Mouse (Mus musculus): Measurements from ENCODE around the gene Sulf2.
"Not testable (repeated sequence)": the region's sequence is repeated elsewhere in the genome, so short reads cannot be mapped to it uniquely, and the experiment has no call there.

Sulf2 gene

DNA sequence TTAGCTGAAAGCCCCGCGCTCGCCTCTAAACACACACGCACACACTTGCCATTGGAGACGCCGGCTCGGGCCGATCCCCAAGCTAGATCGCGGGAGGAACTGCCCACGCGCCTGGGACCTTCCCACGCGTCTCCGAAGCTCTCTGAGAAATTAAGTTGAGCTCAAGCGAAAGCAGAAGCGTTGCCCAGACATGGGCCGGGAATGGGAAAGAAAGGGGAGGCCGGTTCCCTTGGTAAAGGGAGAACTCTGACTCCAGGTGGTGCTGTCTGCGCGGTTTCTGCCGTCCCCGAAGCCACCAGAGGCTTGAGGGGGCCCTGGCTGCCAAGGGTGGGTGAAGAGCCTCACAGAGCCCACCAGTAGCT lies at the start of gene Sulf2:
Gene Sulf2 (minus strand): TSS at position 210 of the 362 bp plus-strand sequence.
- CTCF ChIA-PET = no interaction called here

DNA sequence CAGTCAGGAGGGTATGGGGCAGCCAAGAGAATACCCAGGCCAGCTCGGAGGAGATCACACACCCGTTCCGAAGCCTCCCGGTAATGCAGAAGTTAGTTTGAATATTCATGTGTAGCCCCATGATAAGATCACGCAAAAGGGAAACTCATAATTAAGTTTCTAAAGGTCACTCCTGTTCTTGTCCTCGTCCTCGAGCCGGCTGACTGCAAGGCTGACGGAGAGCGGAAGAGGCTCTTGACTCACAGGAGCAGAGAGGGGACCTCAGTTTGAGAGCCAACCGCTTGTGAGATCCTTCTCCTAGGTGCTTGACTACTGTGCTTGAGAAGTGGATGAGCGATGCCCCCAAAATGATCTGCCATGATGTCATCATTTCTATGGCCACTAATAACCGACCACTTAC lies 48.7 kb upstream of the Sulf2 start:
- CTCF ChIA-PET = no interaction called here

DNA sequence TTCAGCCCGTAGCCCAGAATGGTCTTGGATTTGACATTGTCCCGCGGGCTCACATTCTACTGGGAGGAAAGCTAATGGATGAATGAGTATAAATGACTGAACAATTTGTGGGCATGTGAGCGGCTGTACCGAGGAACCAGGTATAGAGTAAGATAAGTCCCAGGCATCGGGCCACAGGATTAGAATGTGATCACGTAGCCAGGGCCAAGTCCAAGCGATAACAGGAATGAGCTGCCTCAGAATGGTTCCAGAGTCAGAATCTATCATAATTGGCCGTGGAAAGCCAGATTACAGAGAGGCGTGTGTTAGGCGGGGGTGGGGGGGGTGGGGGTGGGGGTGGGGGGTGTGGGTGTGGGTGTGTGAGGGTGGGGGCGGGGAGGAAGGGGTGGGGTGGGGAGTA lies 48.2 kb upstream of the Sulf2 start:
- CTCF ChIA-PET = no interaction called here

DNA sequence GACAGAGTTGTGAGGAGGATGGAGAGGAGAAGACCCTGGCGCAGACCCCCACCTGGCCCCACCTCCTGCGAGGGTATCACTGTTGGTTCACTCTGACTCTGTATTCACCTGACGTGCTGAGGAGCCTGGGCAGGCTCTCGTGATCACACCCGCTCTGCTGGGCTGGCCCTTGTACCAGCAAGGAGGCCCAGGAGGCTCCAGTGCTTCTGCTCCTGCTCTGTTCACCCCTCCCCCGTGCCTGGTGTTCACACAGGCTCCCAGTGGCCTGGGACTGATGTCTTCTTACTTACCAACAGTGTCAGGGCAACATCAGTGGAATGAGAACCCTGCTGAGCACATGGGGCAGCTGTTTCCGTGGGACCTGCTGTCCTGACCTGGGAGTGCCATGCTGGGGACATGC lies 42.5 kb upstream of the Sulf2 start:
- CTCF ChIA-PET = no interaction called here

DNA sequence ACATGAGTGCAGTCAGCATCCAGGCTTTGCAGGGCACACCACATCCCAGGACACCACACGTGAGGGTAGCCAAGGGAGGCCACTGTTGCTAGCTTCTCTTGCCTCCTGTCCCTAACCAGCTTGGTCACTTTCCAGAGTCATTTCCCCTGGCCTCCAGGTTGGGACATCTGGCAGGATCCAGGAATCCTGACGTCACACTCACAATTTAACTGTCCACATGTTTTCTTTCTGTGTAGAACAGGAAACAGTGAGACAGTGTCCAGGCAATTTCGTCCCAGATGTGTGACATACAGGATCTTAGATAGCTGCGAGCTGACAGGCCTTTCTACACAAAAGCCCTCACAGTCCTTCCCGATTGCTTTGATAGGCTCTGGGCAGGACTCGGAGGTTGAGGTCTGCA lies 41.6 kb upstream of the Sulf2 start:
- CTCF ChIA-PET = no interaction called here

DNA sequence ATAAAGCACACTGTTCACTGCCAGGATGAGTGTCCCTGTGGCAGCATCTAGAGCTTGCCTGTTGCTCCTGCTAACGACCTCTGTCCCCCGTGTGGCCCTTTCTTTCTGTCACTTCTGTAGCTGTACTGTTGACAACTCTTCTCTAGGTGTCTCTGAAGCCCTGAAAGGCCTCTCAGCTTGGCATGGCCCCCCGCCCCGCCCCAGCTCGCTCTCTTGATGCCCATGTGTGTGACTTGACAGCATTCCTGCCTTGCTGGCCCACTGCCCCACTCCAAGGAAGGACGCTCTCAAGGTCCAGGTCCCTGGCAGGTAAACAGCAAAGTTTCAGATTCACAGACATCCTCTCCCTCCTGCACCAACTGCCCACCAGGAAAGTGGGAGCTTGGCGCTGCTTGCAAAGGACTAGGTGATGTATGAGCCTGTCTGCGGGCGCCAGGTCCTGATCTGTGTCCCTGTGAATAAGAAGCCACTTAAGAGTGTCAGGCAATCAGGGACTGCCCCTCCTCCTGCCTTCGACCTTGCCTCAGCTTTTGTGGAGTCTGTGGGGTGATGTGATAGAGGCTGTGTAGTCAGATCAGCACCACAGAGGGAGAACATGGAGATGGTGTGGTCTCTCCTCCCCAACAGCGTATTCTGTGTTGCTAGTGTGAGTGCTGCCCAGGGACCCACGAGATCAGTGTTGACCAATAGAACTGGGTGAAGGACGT lies 40.8 kb upstream of the Sulf2 start:
- CTCF ChIA-PET = interaction anchor here (0.6 kb wide), 1 partner anchor 1232 kb away, joined by 12 read pairs; no protein-coding TSS in a partner anchor

DNA sequence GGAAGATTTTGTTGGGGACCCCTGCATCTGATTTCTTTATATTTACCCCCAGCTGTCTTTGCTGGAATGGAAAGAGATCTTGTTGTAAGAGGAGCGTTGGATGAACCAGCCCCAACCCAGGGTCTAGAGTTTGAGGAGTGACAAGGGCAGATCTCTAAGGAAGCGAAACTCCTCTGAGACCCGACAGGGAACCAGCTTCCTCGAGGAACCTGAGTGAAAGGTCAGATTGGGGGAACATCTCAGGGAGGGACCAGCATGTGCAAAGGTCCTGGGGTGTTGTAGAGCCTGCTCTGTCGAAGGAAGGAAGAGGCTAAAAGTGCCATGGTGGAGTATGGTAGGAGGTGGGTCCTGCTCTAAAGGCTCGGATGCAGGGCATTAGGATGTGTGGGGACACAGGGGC lies 39.6 kb upstream of the Sulf2 start:
- CTCF ChIA-PET = interaction anchor here (0.8 kb wide), 1 partner anchor 13 kb away, joined by 8 read pairs; no protein-coding TSS in a partner anchor

DNA sequence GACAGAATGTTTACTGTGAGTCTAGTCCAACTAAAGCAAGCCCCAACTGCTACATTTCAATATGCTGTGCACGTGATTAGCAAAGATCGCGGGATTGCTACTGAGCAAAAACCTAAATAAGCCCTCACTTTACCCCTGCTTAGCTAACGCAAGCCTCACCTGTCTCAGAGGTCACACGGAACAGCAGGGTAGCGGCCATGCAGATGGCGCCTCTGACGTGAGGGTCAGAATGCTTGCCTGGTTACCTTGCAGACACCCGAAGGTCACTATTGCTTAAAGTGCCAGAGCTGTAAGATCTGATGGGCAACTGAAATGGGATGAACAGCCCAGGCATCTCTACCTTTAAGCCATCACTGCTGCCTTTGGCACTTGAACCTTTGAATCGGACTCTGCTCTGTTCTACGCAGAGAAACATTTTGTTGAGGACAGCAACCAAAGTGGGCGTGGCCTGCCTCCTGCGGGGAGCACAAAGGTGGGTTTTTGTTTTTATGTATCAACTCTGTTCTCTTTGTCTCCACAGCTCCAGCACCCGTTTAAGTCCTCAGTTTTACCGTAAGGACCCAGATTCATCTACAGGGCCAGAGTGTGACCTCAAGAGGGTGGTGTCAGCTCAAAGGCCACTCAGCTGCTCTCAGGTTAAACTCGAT lies 38.8 kb upstream of the Sulf2 start:
- CTCF ChIA-PET = no interaction called here

DNA sequence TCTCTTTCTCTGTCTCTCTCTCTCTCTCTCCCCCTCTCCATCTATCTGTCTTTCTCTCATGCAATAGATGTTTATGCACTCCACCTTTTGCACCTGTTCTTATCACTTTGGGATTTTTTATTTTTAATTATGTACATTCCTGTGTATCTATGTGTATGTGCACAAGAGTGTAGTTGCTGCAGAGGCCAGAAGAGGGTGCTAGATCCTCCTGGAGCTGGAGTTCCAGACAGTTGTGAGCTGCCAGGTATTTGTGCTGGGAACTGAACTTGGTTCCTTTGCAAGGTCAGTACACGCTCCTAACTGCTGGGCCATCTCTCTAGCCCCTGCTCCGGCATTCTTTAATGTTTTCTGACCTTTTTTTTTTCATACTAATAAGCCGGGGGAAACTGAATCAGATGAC lies 38.0 kb upstream of the Sulf2 start:
- CTCF ChIA-PET = no interaction called here

DNA sequence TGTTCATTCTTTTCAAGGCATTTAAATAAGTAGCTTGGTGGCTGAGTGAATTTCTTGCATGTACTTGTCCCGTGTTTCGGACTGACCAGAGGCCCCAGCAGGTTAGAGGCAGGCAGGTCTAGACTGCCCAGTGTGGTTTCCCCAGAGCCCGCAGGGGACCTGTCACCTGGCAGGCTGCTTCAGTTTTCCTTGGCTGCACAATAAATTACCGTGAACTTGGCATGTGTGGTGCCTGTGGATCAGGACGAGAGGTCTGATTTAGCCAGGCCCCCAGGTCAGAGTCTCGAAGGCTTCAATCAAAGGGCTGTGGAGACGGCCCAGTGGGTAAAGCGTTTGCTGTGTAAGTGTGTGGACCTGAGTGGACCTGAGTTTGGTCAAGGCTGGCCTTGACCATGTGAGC lies 35.4 kb upstream of the Sulf2 start:
- CTCF ChIA-PET = no interaction called here

DNA sequence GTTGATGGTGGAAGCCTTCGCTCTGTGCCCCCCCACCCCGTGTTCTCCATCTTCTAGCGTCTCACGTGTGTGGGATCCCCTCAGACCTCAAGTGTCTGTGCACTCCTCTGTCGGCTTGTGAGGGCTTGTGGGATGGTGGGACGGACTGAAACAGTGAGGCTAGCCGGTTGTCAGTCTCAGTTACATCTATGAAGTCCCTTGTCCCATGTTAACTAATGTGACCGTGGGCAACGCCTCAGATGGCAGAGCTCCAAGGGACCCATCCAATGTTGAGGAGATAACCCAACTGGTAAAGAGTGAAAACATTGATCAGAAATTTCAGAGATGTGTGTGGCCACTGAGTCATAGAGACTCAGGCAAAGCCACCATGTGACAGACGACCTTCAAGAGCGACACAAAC lies 33.7 kb upstream of the Sulf2 start:
- CTCF ChIA-PET = no interaction called here

DNA sequence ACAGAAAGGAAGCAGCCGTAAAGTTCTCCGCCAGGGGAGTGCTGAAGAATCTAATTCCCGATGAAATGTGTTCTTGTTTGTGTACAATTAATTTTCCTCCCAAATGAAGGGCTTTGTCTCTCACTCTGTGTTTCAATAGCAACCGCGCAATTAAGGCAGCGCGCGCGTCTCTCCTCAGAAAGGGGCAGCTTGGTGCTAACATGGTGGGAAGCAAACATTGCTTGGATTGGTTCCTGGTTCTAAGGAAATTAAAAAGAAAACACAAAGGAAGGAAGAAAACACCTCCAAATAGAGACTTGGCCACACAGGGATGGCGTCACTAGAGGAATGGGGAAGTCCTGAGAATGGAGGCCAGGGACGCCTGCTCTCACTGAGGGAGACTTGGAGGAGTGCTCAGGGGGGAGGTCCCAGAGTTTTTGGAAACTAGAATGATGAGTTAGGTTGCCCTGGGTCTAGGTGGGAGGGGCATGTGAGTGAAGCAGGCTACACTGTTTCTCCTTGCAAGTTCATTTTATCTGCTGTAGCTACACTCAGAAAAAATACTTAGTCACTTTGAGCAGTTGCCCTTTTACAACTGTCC lies 32.5 kb upstream of the Sulf2 start:
- CTCF ChIA-PET = not testable (repeated sequence)

DNA sequence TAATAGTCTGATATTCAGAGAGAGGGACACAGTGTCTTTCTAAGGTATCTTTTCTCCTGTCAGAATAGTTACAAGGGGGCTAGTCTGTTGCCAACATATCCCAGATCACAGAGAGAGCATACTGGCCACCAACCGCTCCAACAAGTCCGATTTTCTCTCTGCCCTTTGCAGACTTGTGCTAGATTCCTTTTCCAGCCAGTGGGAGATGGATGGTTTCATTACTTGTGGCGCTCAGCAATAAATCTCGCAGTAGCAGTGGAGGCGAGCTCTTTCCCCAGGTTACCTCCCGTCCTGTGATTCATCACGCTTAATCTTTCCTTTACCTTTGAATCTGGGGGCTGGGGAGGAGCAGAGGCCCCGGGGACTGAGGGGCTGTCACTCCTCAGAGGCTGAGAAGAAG lies 31.9 kb upstream of the Sulf2 start:
- CTCF ChIA-PET = not testable (repeated sequence)

DNA sequence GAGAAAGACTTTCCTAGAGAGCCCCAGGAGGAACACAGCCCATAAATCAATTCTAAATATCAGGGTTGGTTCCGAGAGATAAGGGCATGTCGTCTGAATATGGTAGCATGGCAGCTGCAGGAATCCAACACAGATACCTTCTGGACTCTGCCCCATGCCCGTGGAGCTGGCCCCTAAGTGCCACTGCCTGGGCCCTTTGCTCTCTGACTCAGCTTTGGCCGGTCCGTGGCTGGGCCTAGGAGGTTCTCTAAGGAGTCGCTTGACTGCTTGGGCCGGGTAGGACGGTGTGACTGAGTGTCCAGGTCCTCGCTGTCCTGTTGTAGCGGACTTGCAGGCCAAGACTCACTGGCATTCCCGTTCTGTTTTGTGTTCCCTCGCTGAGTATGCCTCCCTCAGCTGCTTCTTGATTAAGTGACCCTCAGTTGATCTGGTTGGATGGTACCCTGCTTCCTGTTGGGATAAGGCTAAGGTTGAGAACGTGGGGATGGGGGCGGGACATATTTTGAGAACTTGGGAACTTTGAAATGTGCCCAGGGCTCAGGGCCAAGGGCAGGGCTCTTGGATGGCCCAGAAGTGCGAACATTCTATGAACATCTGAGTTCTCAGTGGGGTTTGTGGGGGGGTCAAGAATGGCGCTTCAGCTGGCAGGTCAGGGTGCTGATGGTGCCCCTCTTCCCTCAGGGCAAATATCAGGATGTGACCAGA lies 30.9 kb upstream of the Sulf2 start:
- CTCF ChIA-PET = no interaction called here

DNA sequence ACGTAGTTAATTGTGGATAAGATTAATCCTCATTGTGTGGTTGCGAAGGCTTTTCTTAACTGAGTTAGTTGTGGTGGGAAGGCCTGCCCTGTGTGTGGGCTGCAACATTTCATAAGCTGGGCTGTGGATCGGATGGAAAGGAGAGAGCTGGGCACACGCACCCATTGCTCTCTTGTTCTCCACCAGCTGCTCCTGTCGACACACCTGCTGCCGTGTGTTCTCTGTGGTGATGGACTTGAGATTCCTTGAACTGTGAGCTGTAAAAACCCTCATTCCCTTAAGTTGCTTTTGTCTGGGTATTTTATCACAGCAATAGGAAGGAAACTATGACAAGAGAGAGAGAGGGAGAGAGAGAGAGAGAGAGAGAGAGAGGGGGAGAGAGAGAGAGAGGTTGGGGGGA lies 30.3 kb upstream of the Sulf2 start:
- CTCF ChIA-PET = interaction anchor here (0.7 kb wide), 1 partner anchor 9 kb away, joined by 3 read pairs; no protein-coding TSS in a partner anchor

DNA sequence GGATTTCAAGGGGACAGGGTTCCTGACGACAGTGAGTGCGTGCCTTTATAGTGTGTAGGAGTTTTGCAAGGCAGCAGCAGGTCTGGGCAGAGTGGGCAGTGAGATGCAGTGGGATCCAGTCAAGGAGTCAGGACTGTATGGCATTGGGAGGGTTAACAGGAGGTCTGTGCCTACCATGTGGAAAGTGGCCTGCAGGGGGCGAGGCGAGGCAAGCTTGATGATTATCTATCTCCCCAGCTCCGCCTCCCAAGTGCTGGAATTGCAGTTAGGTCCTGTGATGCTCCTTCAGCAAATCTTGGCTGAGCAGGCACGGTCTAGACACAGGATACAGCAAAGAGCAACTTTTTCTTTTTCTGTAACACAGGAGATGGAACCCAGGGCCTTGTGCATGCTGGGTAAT lies 29.0 kb upstream of the Sulf2 start:
- CTCF ChIA-PET = no interaction called here

DNA sequence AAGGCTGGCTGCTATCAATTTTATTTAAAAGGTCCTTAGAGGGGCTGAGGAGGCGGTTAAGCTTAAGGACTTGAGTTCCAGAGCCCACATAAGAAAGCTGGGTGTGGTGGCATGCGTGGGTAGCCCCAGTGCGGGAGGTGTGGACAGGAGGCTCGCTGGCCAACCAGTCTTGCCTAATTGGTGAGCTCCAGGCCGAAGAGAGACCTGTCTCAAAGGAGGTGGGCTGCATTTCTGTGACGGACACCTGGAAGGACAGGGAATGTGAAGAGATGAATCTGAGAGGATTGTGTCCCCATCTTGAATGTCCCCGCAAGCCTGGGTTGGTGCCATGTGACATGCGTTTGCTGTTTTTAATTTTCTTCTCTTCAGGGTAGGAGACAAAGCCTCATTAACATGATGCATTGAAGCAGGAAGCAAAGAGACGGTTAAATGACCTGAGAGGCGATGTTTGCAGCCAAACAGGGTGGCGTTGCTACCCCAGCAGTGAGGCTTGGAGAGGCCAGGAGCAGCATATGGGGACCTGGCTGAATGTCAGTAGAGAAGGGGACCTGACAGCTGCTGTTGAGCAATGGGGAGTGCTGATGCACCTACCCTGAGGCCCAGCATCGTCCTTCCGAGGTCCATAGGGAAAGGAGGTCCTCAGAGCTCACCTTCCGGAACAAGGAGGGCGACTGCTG lies 26.7 kb upstream of the Sulf2 start:
- CTCF ChIA-PET = interaction anchor here (0.5 kb wide), 1 partner anchor 13 kb away, joined by 8 read pairs; no protein-coding TSS in a partner anchor

DNA sequence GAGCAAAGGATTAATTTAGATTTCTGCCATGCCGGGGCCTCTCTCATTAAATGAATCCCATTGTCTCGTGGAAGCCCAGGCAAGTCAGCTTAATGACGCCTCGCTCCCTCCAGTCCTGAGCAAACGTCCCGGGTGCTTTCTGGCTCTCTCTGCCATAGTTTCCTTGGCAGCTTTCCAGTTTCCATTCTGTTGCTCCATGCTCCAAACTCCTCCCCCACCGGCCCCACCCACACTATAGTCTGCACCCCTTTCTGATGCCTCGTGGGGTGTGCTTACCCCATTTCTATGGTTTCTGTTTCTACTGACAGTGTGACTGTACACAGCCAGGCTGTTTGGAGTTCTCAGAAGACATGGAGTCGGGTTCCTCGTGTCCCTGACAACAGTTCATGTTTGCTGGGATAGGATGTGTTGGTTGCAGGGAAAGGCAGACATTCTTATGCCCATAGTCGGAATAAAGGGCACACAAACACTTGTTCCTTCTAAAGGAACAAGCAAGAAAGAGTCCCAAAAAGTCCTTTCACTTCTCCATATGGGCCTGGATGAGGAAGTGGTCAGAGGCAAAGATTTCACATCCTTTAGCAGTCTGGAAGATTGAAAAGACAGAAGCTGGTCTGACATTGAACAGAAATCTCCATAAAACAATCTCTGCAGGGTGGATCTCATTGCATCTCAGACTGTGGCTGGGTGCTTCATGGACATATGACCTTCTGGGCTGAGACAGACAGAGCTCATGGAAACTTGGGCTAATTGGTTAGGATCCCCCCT lies 25.5 kb upstream of the Sulf2 start:
- CTCF ChIA-PET = no interaction called here

DNA sequence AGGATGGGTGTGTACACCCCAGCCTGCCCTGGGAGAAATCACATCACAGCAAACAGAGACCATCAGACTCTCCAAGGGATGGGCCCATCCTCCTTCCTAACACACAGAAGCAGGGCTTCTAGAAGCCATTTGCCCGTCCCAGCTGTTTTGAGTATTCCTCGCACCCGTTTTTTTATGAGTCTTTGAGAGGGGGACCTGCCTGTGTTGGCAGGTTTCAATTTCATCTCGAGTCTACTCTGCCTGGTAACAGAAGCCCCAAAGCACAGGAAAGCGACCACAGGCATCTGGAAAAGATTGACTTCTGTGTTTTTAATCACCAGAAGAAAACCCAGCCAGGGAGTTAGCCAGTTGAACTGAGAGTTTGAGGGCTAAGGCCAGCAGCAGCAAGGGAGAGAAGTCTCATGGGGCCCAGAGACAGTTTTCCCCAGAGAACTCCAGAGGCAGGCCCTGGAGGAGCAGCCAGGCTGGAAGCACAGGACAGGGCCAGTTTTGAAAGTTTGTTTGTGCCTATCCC lies 24.7 kb upstream of the Sulf2 start:
- CTCF ChIA-PET = interaction anchor here (0.5 kb wide), 1 partner anchor 20 kb away, joined by 3 read pairs; no protein-coding TSS in a partner anchor

DNA sequence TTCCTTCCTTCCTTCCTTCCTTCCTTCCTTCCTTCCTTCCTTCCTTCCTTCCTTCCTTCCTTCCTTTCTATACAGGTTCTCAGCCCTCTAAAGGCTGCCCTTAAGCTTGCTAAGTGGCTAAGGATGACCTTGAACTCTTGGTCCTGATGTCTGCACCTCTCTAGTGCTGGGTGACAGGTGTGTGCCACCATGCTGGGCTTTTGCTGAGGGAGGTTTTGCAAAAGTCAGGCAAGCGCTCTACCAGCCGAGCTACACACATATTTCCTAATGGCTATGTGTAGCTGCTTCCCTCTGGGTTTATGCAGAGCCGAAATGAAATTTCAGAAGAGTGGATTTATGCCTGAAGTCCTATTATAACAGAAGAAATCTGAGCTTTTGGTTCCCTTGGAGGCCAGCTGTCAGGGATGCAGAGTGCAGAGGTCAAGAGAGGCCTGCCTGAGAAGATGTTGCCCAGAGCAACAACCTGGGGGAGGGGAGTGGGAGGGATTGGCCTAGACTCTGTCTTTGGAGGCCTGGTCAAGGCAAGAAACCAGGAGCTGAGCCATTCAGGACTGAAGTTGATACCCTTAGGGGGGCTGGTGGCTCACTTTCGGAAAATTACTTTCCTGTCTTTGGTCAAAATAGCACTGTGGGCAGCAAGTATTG lies 24.1 kb upstream of the Sulf2 start:
- CTCF ChIA-PET = interaction anchor here (0.5 kb wide), 1 partner anchor 19 kb away, joined by 3 read pairs; no protein-coding TSS in a partner anchor

Measured in spleen, embryonic (tissue).